Mouse (Mus musculus): Measurements from ENCODE around the gene Sulf2. TPM values are rescaled to one million over a fixed set of nuclear protein-coding genes. Genes with fewer than 3 reads are reported as not detected.
"Not testable (repeated sequence)": the region's sequence is repeated elsewhere in the genome, so short reads cannot be mapped to it uniquely, and the experiment has no call there.

Gene Sulf2
- polyA plus RNA-seq, 1 experiment, result 119 TPM

DNA sequence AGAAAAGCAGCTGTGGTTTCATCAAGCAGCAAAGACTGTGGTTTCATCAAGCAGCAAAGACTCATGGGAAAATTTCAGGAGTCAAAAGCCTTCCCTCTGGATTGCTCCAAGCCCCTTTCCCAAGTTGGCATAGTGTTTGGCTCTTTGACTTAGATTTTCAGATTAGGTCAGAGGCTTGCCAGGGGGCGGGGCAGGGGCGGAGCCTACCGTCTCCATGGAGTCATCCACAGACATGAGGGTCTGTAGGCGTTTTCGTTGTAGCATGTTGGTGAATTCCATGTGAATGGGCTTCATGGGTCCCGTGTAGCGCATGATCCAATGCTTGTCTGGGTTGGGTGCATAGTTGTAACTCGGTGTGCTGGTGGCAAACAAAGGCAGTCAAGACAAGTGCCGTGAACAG is 66.5 kb downstream of the Sulf2 start:
- Histone ChIP-seq H3K9ac (ENCODE audit: low read depth, poor library complexity, severe bottlenecking) (no peak overlapping the region), H3K27ac (ENCODE audit: insufficient read depth, low read length) (no peak overlapping the region), H3K36me3 (ENCODE audit: control insufficient read depth, insufficient read depth, low read length, poor library complexity, severe bottlenecking) (peaks cover 38% of the 10 kb centered on the region), H3K4me1 (ENCODE audit: control insufficient read depth, insufficient read depth, low read length) (no peaks in the 10 kb centered on the region), H3K4me3 (ENCODE audit: low read depth, low read length) (no peak overlapping the region), H3K9me3 (replicated peaks; ENCODE audit: control insufficient read depth, insufficient read depth, low read length, poor library complexity, severe bottlenecking) (no peaks in the 10 kb centered on the region), H3K27me3 (ENCODE audit: control insufficient read depth, insufficient read depth, low read length, poor library complexity, severe bottlenecking) (no peaks in the 10 kb centered on the region)
- TF ChIP-seq CTCF (IDR thresholded peaks at IDR 0.05; ENCODE audit: low read depth, low read length), result no peak

GRCm38 (mm10) chr2:166086457-166087233 is 68.8 kb downstream of the Sulf2 start:
- H3K9me3 ChIP-seq (replicated peaks; ENCODE audit: control insufficient read depth, insufficient read depth, low read length, poor library complexity, severe bottlenecking), result no peaks in the 10 kb centered on the region
- no peak overlapping the region for H3K9ac ChIP-seq (ENCODE audit: low read depth, poor library complexity, severe bottlenecking)
- no peak overlapping the region for H3K4me3 ChIP-seq (ENCODE audit: low read depth, low read length)
- no peaks in the 10 kb centered on the region for H3K27me3 ChIP-seq (ENCODE audit: control insufficient read depth, insufficient read depth, low read length, poor library complexity, severe bottlenecking)
- peaks cover 21% of the 10 kb centered on the region for H3K36me3 ChIP-seq (ENCODE audit: control insufficient read depth, insufficient read depth, low read length, poor library complexity, severe bottlenecking)
- TF ChIP-seq EP300 (IDR thresholded peaks at IDR 0.05; ENCODE audit: insufficient read depth, low read depth, low read length) (no peak), CTCF (IDR thresholded peaks at IDR 0.05; ENCODE audit: low read depth, low read length) (no peak), POLR2A (IDR thresholded peaks at IDR 0.05; ENCODE audit: insufficient read depth, low read length) (no peak)
- H3K4me1 ChIP-seq (ENCODE audit: control insufficient read depth, insufficient read depth, low read length), result no peaks in the 10 kb centered on the region
- no peak overlapping the region for H3K27ac ChIP-seq (ENCODE audit: insufficient read depth, low read length)

DNA sequence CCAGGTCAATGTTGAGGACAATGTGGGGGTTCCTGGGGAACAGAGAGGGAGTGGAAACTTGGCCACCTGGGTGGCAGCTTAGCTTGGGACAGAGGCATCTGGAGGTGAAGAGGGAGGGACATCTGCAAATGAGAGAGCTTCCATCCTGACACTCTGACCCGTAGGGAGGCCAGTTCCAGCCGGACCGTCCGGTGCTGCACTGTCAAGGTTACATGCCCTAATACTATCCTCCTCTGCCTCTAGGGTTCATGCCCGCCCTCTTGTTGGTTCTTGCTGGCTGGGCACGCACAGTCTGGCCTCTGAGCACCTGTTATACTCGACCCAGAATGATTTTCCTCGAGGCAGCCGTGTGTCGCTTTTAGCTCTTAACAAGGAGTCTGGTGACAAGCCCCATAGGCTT is 69.7 kb downstream of the Sulf2 start:
- no peaks in the 10 kb centered on the region for H3K27me3 ChIP-seq (ENCODE audit: control insufficient read depth, insufficient read depth, low read length, poor library complexity, severe bottlenecking)
- H3K4me3 ChIP-seq (ENCODE audit: low read depth, low read length), result no peak overlapping the region
- H3K27ac ChIP-seq (ENCODE audit: insufficient read depth, low read length), result no peak overlapping the region
- TF ChIP-seq POLR2A (IDR thresholded peaks at IDR 0.05; ENCODE audit: insufficient read depth, low read length) (no peak), CTCF (IDR thresholded peaks at IDR 0.05; ENCODE audit: low read depth, low read length) (no peak), EP300 (IDR thresholded peaks at IDR 0.05; ENCODE audit: insufficient read depth, low read depth, low read length) (no peak)
- no peak overlapping the region for H3K9ac ChIP-seq (ENCODE audit: low read depth, poor library complexity, severe bottlenecking)
- H3K9me3 ChIP-seq (replicated peaks; ENCODE audit: control insufficient read depth, insufficient read depth, low read length, poor library complexity, severe bottlenecking), result no peaks in the 10 kb centered on the region
- H3K36me3 ChIP-seq (ENCODE audit: control insufficient read depth, insufficient read depth, low read length, poor library complexity, severe bottlenecking), result peaks cover 15% of the 10 kb centered on the region
- no peaks in the 10 kb centered on the region for H3K4me1 ChIP-seq (ENCODE audit: control insufficient read depth, insufficient read depth, low read length)

DNA sequence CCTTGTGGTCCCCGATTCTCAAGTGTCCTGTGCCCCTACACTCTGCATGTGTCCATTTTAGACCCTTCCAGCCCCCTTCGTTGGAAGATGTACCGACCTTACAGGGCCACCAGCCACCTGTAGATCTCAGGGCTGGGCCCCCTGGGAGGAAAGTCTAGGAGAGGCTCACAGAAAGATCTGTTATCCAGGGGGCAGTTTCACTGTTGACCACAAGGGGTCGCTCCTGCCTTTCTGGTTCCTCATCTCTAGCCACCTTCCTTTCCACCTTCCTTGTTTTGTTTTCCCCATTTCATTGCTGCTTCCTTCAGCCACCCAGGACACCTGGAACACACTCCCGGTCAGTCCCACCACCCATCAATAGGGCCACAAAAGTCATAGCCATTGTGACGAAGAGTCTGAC is 70.5 kb downstream of the Sulf2 start:
- H3K4me1 ChIP-seq (ENCODE audit: control insufficient read depth, insufficient read depth, low read length); H3K4me3 ChIP-seq (ENCODE audit: low read depth, low read length); H3K9ac ChIP-seq (ENCODE audit: low read depth, poor library complexity, severe bottlenecking); H3K27ac ChIP-seq (ENCODE audit: insufficient read depth, low read length); H3K27me3 ChIP-seq (ENCODE audit: control insufficient read depth, insufficient read depth, low read length, poor library complexity, severe bottlenecking); H3K9me3 ChIP-seq (replicated peaks; ENCODE audit: control insufficient read depth, insufficient read depth, low read length, poor library complexity, severe bottlenecking): not testable (repeated sequence)
- peaks cover 13% of the 10 kb centered on the region for H3K36me3 ChIP-seq (ENCODE audit: control insufficient read depth, insufficient read depth, low read length, poor library complexity, severe bottlenecking)
- peak; percentile 44 for TF ChIP-seq CTCF (IDR thresholded peaks at IDR 0.05; ENCODE audit: low read depth, low read length)

DNA sequence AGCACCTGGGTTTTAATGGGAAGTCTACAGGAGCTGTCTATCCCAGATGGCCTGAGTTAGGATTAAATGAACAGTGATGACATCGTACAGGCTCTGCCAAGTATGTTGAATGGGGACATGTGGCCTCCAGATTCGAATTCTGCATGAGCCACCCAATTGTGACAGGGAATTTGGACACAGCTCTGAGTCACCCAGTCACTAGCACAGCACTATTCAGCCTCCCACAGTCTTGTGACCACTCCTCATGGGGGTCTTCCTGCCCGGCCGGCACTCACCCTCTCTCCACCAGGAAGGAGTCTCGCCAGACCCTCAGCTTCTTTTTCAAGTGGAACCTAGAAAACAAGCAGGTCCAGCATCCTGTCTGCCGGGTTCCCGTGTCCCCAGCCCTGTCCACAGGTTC is 71.4 kb downstream of the Sulf2 start:
- no peaks in the 10 kb centered on the region for H3K27me3 ChIP-seq (ENCODE audit: control insufficient read depth, insufficient read depth, low read length, poor library complexity, severe bottlenecking)
- H3K36me3 ChIP-seq (ENCODE audit: control insufficient read depth, insufficient read depth, low read length, poor library complexity, severe bottlenecking), result peaks cover 10% of the 10 kb centered on the region
- H3K9ac ChIP-seq (ENCODE audit: low read depth, poor library complexity, severe bottlenecking), result no peak overlapping the region
- no peak overlapping the region for H3K27ac ChIP-seq (ENCODE audit: insufficient read depth, low read length)
- H3K4me3 ChIP-seq (ENCODE audit: low read depth, low read length), result no peak overlapping the region
- TF ChIP-seq CTCF (IDR thresholded peaks at IDR 0.05; ENCODE audit: low read depth, low read length) (no peak), EP300 (IDR thresholded peaks at IDR 0.05; ENCODE audit: insufficient read depth, low read depth, low read length) (no peak), POLR2A (IDR thresholded peaks at IDR 0.05; ENCODE audit: insufficient read depth, low read length) (no peak)
- no peaks in the 10 kb centered on the region for H3K9me3 ChIP-seq (replicated peaks; ENCODE audit: control insufficient read depth, insufficient read depth, low read length, poor library complexity, severe bottlenecking)
- no peaks in the 10 kb centered on the region for H3K4me1 ChIP-seq (ENCODE audit: control insufficient read depth, insufficient read depth, low read length)

DNA sequence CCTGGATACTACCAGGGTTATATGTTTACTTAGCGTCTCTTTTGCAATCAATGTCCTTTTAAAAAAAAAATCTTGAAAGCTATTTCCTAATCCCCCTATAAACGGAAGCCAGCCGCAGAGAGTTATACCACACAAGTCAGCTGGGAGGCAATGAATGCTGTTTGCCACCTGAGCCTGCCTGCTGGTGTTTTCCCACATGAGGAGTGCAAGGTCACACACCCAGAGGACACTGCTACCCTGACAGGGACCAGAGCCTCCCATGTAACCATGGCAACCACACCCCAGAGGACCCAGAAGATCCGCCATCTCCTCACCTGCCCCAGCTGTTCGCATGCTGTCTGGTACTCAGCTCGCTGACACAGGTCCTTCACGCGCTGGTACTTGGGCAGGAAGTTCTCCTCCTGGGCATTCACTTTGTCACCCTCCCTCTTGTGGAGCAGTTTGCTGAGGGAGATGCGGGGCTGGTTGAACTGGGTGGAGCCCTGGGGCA is 71.9 kb downstream of the Sulf2 start:
- Histone ChIP-seq H3K9ac (ENCODE audit: low read depth, poor library complexity, severe bottlenecking) (no peak overlapping the region), H3K27ac (ENCODE audit: insufficient read depth, low read length) (no peak overlapping the region), H3K36me3 (ENCODE audit: control insufficient read depth, insufficient read depth, low read length, poor library complexity, severe bottlenecking) (peaks cover 15% of the 10 kb centered on the region), H3K4me1 (ENCODE audit: control insufficient read depth, insufficient read depth, low read length) (no peaks in the 10 kb centered on the region), H3K4me3 (ENCODE audit: low read depth, low read length) (no peak overlapping the region), H3K27me3 (ENCODE audit: control insufficient read depth, insufficient read depth, low read length, poor library complexity, severe bottlenecking) (no peaks in the 10 kb centered on the region), H3K9me3 (replicated peaks; ENCODE audit: control insufficient read depth, insufficient read depth, low read length, poor library complexity, severe bottlenecking) (no peaks in the 10 kb centered on the region)
- TF ChIP-seq EP300 (IDR thresholded peaks at IDR 0.05; ENCODE audit: insufficient read depth, low read depth, low read length), result no peak
- TF ChIP-seq POLR2A (IDR thresholded peaks at IDR 0.05; ENCODE audit: insufficient read depth, low read length), result no peak
- TF ChIP-seq CTCF (IDR thresholded peaks at IDR 0.05; ENCODE audit: low read depth, low read length), result no peak

Data from ES-Bruce4 (cell line).